Mouse (Mus musculus): Measurements from ENCODE around the gene Mrps21. TPM values are rescaled to one million over a fixed set of nuclear protein-coding genes. Genes with fewer than 3 reads are reported as not detected.
"Not testable (repeated sequence)": the region's sequence is repeated elsewhere in the genome, so short reads cannot be mapped to it uniquely, and the experiment has no call there.

The Mrps21 gene
- polyA plus RNA-seq, 1 experiment from 2014 or later: 340 TPM

GRCm38 (mm10) chr3:95865050-95865449 lies 6.3 kb downstream of the Mrps21 start:
- ATAC-seq (ENCODE audit: low FRiP score): no peak
- Histone ChIP-seq H3K9ac (ENCODE audit: low read depth, low read length) (no peak overlapping the region), H3K4me2 (replicated peaks; ENCODE audit: low read depth, low read length) (peak overlapping the region; percentile 17; the same call in 1 of the 2 replicates), H3K27ac (ENCODE audit: low read depth, low read length) (no peak overlapping the region), H3K4me1 (replicated peaks; ENCODE audit: control insufficient read depth, insufficient read depth, low read length) (no peaks in the 10 kb centered on the region), H3K4me3 (ENCODE audit: low read depth, low read length) (no peak overlapping the region), H3K27me3 (ENCODE audit: control insufficient read depth, insufficient read depth, low read length) (no peaks in the 10 kb centered on the region), H3K9me3 (ENCODE audit: control insufficient read depth, low read length) (no peaks in the 10 kb centered on the region), H3K36me3 (ENCODE audit: control insufficient read depth, insufficient read depth, low read length) (peaks cover 2% of the 10 kb centered on the region; the same call in 1 of the 2 replicates)
- no peak for DNase-seq (ENCODE audit: low spot score)
- 93% methylated on average over 5 of the region's 5 CpGs for WGBS

- H3K4me3 ChIP-seq (ENCODE audit: low read depth, low read length): no peak overlapping the region
- no peaks in the 10 kb centered on the region for H3K9me3 ChIP-seq (ENCODE audit: control insufficient read depth, low read length)
- no peak overlapping the region for H3K27ac ChIP-seq (ENCODE audit: low read depth, low read length)
- no peaks in the 10 kb centered on the region for H3K27me3 ChIP-seq (ENCODE audit: control insufficient read depth, insufficient read depth, low read length)
- peaks cover 2% of the 10 kb centered on the region; the same call in 1 of the 2 replicates for H3K36me3 ChIP-seq (ENCODE audit: control insufficient read depth, insufficient read depth, low read length)
- no peak for DNase-seq (ENCODE audit: low spot score)
- ATAC-seq (ENCODE audit: low FRiP score): no peak
- H3K4me1 ChIP-seq (replicated peaks; ENCODE audit: control insufficient read depth, insufficient read depth, low read length): no peaks in the 10 kb centered on the region
- WGBS: 81% methylated on average over 7 of the region's 7 CpGs
- no peak overlapping the region for H3K4me2 ChIP-seq (replicated peaks; ENCODE audit: low read depth, low read length)
- H3K9ac ChIP-seq (ENCODE audit: low read depth, low read length): no peak overlapping the region
Observed at GRCm38 (mm10) chr3:95863578-95863977, 7.7 kb downstream of the Mrps21 start.

- no peak overlapping the region for H3K4me3 ChIP-seq (ENCODE audit: low read depth, low read length)
- H3K36me3 ChIP-seq (ENCODE audit: control insufficient read depth, insufficient read depth, low read length): no peaks in the 10 kb centered on the region
- H3K4me1 ChIP-seq (replicated peaks; ENCODE audit: control insufficient read depth, insufficient read depth, low read length): no peaks in the 10 kb centered on the region
- no peaks in the 10 kb centered on the region for H3K27me3 ChIP-seq (ENCODE audit: control insufficient read depth, insufficient read depth, low read length)
- no peak for ATAC-seq (ENCODE audit: low FRiP score)
- no peak overlapping the region for H3K9ac ChIP-seq (ENCODE audit: low read depth, low read length)
- H3K27ac ChIP-seq (ENCODE audit: low read depth, low read length): no peak overlapping the region
- DNase-seq (ENCODE audit: low spot score): peak; percentile 82
- 45% methylated on average over 2 of the region's 2 CpGs for WGBS
- no peaks in the 10 kb centered on the region for H3K9me3 ChIP-seq (ENCODE audit: control insufficient read depth, low read length)
- no peak overlapping the region for H3K4me2 ChIP-seq (replicated peaks; ENCODE audit: low read depth, low read length)
Observed at GRCm38 (mm10) chr3:95861796-95862195, 9.5 kb downstream of the Mrps21 start.

GRCm38 (mm10) chr3:95861216-95861615 lies 10.1 kb downstream of the Mrps21 start:
- no peak overlapping the region for H3K4me2 ChIP-seq (replicated peaks; ENCODE audit: low read depth, low read length)
- H3K4me3 ChIP-seq (ENCODE audit: low read depth, low read length): no peak overlapping the region
- WGBS: 77% methylated on average over 10 of the region's 10 CpGs
- ATAC-seq (ENCODE audit: low FRiP score): no peak
- no peak for DNase-seq (ENCODE audit: low spot score)
- no peak overlapping the region for H3K27ac ChIP-seq (ENCODE audit: low read depth, low read length)
- H3K27me3 ChIP-seq (ENCODE audit: control insufficient read depth, insufficient read depth, low read length): no peaks in the 10 kb centered on the region
- no peaks in the 10 kb centered on the region for H3K9me3 ChIP-seq (ENCODE audit: control insufficient read depth, low read length)
- no peak overlapping the region for H3K9ac ChIP-seq (ENCODE audit: low read depth, low read length)
- H3K36me3 ChIP-seq (ENCODE audit: control insufficient read depth, insufficient read depth, low read length): no peaks in the 10 kb centered on the region
- H3K4me1 ChIP-seq (replicated peaks; ENCODE audit: control insufficient read depth, insufficient read depth, low read length): no peaks in the 10 kb centered on the region

- WGBS: 88% methylated on average over 3 of the region's 3 CpGs
- H3K9me3 ChIP-seq (ENCODE audit: control insufficient read depth, low read length): no peaks in the 10 kb centered on the region
- DNase-seq (ENCODE audit: low spot score) (no peak), ATAC-seq (ENCODE audit: low FRiP score) (no peak)
- no peak overlapping the region for H3K27ac ChIP-seq (ENCODE audit: low read depth, low read length)
- H3K4me1 ChIP-seq (replicated peaks; ENCODE audit: control insufficient read depth, insufficient read depth, low read length): no peaks in the 10 kb centered on the region
- H3K4me3 ChIP-seq (ENCODE audit: low read depth, low read length): no peak overlapping the region
- H3K4me2 ChIP-seq (replicated peaks; ENCODE audit: low read depth, low read length): no peak overlapping the region
- H3K9ac ChIP-seq (ENCODE audit: low read depth, low read length): no peak overlapping the region
- H3K36me3 ChIP-seq (ENCODE audit: control insufficient read depth, insufficient read depth, low read length): no peaks in the 10 kb centered on the region
- no peaks in the 10 kb centered on the region for H3K27me3 ChIP-seq (ENCODE audit: control insufficient read depth, insufficient read depth, low read length)
Observed at GRCm38 (mm10) chr3:95860323-95860722, 11.0 kb downstream of the Mrps21 start.

- H3K36me3 ChIP-seq (ENCODE audit: control insufficient read depth, insufficient read depth, low read length); H3K27me3 ChIP-seq (ENCODE audit: control insufficient read depth, insufficient read depth, low read length); H3K4me2 ChIP-seq (replicated peaks; ENCODE audit: low read depth, low read length); H3K4me3 ChIP-seq (ENCODE audit: low read depth, low read length); DNase-seq (ENCODE audit: low spot score); H3K9me3 ChIP-seq (ENCODE audit: control insufficient read depth, low read length); H3K27ac ChIP-seq (ENCODE audit: low read depth, low read length); H3K4me1 ChIP-seq (replicated peaks; ENCODE audit: control insufficient read depth, insufficient read depth, low read length); ATAC-seq (ENCODE audit: low FRiP score); H3K9ac ChIP-seq (ENCODE audit: low read depth, low read length): not testable (repeated sequence)
- 81% methylated on average over 3 of the region's 3 CpGs for WGBS
Observed at GRCm38 (mm10) chr3:95858278-95858677, 13.0 kb downstream of the Mrps21 start.

GRCm38 (mm10) chr3:95857050-95857449 lies 14.3 kb downstream of the Mrps21 start:
- H3K4me2 ChIP-seq (replicated peaks; ENCODE audit: low read depth, low read length); H3K9me3 ChIP-seq (ENCODE audit: control insufficient read depth, low read length); H3K9ac ChIP-seq (ENCODE audit: low read depth, low read length); H3K4me1 ChIP-seq (replicated peaks; ENCODE audit: control insufficient read depth, insufficient read depth, low read length); H3K27me3 ChIP-seq (ENCODE audit: control insufficient read depth, insufficient read depth, low read length); DNase-seq (ENCODE audit: low spot score); H3K4me3 ChIP-seq (ENCODE audit: low read depth, low read length); ATAC-seq (ENCODE audit: low FRiP score); H3K36me3 ChIP-seq (ENCODE audit: control insufficient read depth, insufficient read depth, low read length); H3K27ac ChIP-seq (ENCODE audit: low read depth, low read length): not testable (repeated sequence)
- 85% methylated on average over 1 of the region's 1 CpGs for WGBS

- ATAC-seq (ENCODE audit: low FRiP score) (peak; percentile 28; the same call in 1 of the 2 replicates), DNase-seq (ENCODE audit: low spot score) (no peak)
- Histone ChIP-seq H3K9me3 (ENCODE audit: control insufficient read depth, low read length) (no peaks in the 10 kb centered on the region), H3K4me3 (ENCODE audit: low read depth, low read length) (peak overlapping the region; percentile 88), H3K27ac (ENCODE audit: low read depth, low read length) (0 out of 2 replicates have a peak overlapping the region, but pooled peaks have one; percentile 12), H3K36me3 (ENCODE audit: control insufficient read depth, insufficient read depth, low read length) (peaks cover 5% of the 10 kb centered on the region; the same call in 1 of the 2 replicates), H3K4me2 (replicated peaks; ENCODE audit: low read depth, low read length) (peak overlapping the region; percentile 86), H3K4me1 (replicated peaks; ENCODE audit: control insufficient read depth, insufficient read depth, low read length) (no peaks in the 10 kb centered on the region), H3K27me3 (ENCODE audit: control insufficient read depth, insufficient read depth, low read length) (no peaks in the 10 kb centered on the region), H3K9ac (ENCODE audit: low read depth, low read length) (peak overlapping the region; percentile 80)
- 28% methylated on average over 7 of the region's 7 CpGs for WGBS
Observed at GRCm38 (mm10) chr3:95856115-95856514, 15.2 kb downstream of the Mrps21 start.

- Histone ChIP-seq H3K9me3 (ENCODE audit: control insufficient read depth, low read length) (no peaks in the 10 kb centered on the region), H3K27me3 (ENCODE audit: control insufficient read depth, insufficient read depth, low read length) (no peaks in the 10 kb centered on the region), H3K9ac (ENCODE audit: low read depth, low read length) (peak within 1 kb of the TSS; percentile 80), H3K4me1 (replicated peaks; ENCODE audit: control insufficient read depth, insufficient read depth, low read length) (no peaks in the 10 kb centered on the region), H3K27ac (ENCODE audit: low read depth, low read length) (peak within 1 kb of the TSS; percentile 12; the same call in 1 of the 2 replicates), H3K4me3 (ENCODE audit: low read depth, low read length) (peak within 1 kb of the TSS; percentile 88), H3K4me2 (replicated peaks; ENCODE audit: low read depth, low read length) (peak within 1 kb of the TSS; percentile 86), H3K36me3 (ENCODE audit: control insufficient read depth, insufficient read depth, low read length) (peaks cover 5% of the 10 kb centered on the region; the same call in 1 of the 2 replicates)
- DNase-seq (ENCODE audit: low spot score) (peak; percentile 95), ATAC-seq (ENCODE audit: low FRiP score) (peak; percentile 97)
- WGBS: under 1% methylated on average over 56 of the region's 56 CpGs
Observed at GRCm38 (mm10) chr3:95855502-95856089, 15.7 kb downstream of the Mrps21 start, which contains the start of gene Prpf3. Gene Prpf3, minus strand, starts transcription at chr3:95855885.

All from hindbrain, embryonic 11.5 days (tissue).